Mouse (Mus musculus): Measurements from ENCODE around the gene Alppl2.

Alppl2 gene

GRCm38 (mm10) chr1:87060913-87061312 lies 28.8 kb downstream of the Alppl2 start:
- ChIA-PET CTCF (interaction anchor here in 2 of 4 experiments (0.6 to 1.5 kb wide), 10 partner anchors 9 to 613 kb away, joined by 3 to 6 read pairs (median 3); partner anchors contain the start of gene Nppc (in 1 of the 2)), POLR2A (interaction anchor here in 1 of 4 experiments (0.7 kb wide), 1 partner anchor 10 kb away, joined by 3 read pairs; no protein-coding TSS in a partner anchor)

- CTCF ChIA-PET, result interaction anchor here in 3 of 4 experiments (0.7 to 2.0 kb wide), 5 partner anchors 18 to 445 kb away, joined by 3 to 5 read pairs (median 3); no protein-coding TSS in a partner anchor
- POLR2A ChIA-PET, result no interaction called here
Measured at GRCm38 (mm10) chr1:87059042-87059665, 30.6 kb downstream of the Alppl2 start.

- CTCF ChIA-PET, result interaction anchor here in 2 of 4 experiments (0.7 to 1.2 kb wide), 5 partner anchors 14 to 440 kb away, joined by 3 read pairs; no protein-coding TSS in a partner anchor
Measured at GRCm38 (mm10) chr1:87057075-87057474, 32.7 kb downstream of the Alppl2 start.

GRCm38 (mm10) chr1:87051369-87051768 lies 38.4 kb downstream of the Alppl2 start:
- ChIA-PET POLR2A (interaction anchor here in 2 of 4 experiments (0.6 to 1.2 kb wide), 2 partner anchors 10 to 1192 kb away, joined by 3 to 11 read pairs; no protein-coding TSS in a partner anchor), CTCF (interaction anchor here in 1 of 4 experiments (0.8 kb wide), 1 partner anchor 10 kb away, joined by 3 read pairs; no protein-coding TSS in a partner anchor)

More at GRCm38 (mm10) chr1:87057075-87057474, 32.7 kb downstream of the Alppl2 start:
- POLR2A ChIA-PET, result interaction anchor here in 2 of 4 experiments (0.6 kb wide), 2 partner anchors 28 to 439 kb away, joined by 3 read pairs; no protein-coding TSS in a partner anchor

GRCm38 (mm10) chr1:87050700-87051099 lies 39.0 kb downstream of the Alppl2 start:
- ChIA-PET POLR2A (interaction anchor here in 1 of 4 experiments (1.2 kb wide), 1 partner anchor 10 kb away, joined by 3 read pairs; no protein-coding TSS in a partner anchor), CTCF (interaction anchor here in 2 of 4 experiments (0.6 to 1.4 kb wide), 3 partner anchors 10 to 76 kb away, joined by 4 to 7 read pairs (median 4); no protein-coding TSS in a partner anchor)

GRCm38 (mm10) chr1:87050072-87050471 lies 39.7 kb downstream of the Alppl2 start:
- ChIA-PET POLR2A (interaction anchor here in 1 of 4 experiments (0.6 kb wide), 1 partner anchor 394 kb away, joined by 3 read pairs; no protein-coding TSS in a partner anchor), CTCF (interaction anchor here in 3 of 4 experiments (0.6 to 1.8 kb wide), 5 partner anchors 9 to 76 kb away, joined by 3 to 7 read pairs (median 4); no protein-coding TSS in a partner anchor)

- CTCF ChIA-PET, result interaction anchor here (0.5 to 3.3 kb wide), 33 partner anchors 7 to 424 kb away, joined by 3 to 24 read pairs (median 4); partner anchors contain the start of gene Nppc (in 2 of the 4)
- POLR2A ChIA-PET, result interaction anchor here in 2 of 4 experiments (1.5 to 2.1 kb wide), 2 partner anchors 68 to 144 kb away, joined by 3 to 6 read pairs; no protein-coding TSS in a partner anchor
Measured at GRCm38 (mm10) chr1:87041814-87042438, 47.8 kb downstream of the Alppl2 start.

- POLR2A ChIA-PET, result interaction anchor here in 2 of 4 experiments (0.6 to 2.1 kb wide), 4 partner anchors 9 to 145 kb away, joined by 3 to 6 read pairs (median 5); no protein-coding TSS in a partner anchor
- CTCF ChIA-PET, result interaction anchor here (0.6 to 3.3 kb wide), 59 partner anchors 8 to 429 kb away, joined by 3 to 24 read pairs (median 4); partner anchors contain the start of gene Nppc (in 2 of the 4)
Measured at GRCm38 (mm10) chr1:87041119-87041518, 48.6 kb downstream of the Alppl2 start.

GRCm38 (mm10) chr1:87038477-87039070 lies 51.2 kb downstream of the Alppl2 start:
- POLR2A ChIA-PET, result interaction anchor here in 1 of 4 experiments (0.6 to 1.4 kb wide), 2 partner anchors 35 to 431 kb away, joined by 5 to 6 read pairs; no protein-coding TSS in a partner anchor
- CTCF ChIA-PET, result no interaction called here

Data from embryonic stem cell, embryonic (primary cell).